Mouse (Mus musculus) lung, postnatal 0 days (tissue): ENCODE results near the gene Psap.

Source experiments
- CTCF ChIP-seq: IDR thresholded peaks from 2 replicates; pipeline ENCODE4 v1.5.1; 2016; ENCODE audit warnings: antibody characterized with exemption, mild to moderate bottlenecking
- EP300 ChIP-seq: IDR thresholded peaks from 2 replicates; pipeline ENCODE4 v1.6.1; 2016; ENCODE audit warnings: antibody characterized with exemption, mild to moderate bottlenecking, control low read depth

DNA sequence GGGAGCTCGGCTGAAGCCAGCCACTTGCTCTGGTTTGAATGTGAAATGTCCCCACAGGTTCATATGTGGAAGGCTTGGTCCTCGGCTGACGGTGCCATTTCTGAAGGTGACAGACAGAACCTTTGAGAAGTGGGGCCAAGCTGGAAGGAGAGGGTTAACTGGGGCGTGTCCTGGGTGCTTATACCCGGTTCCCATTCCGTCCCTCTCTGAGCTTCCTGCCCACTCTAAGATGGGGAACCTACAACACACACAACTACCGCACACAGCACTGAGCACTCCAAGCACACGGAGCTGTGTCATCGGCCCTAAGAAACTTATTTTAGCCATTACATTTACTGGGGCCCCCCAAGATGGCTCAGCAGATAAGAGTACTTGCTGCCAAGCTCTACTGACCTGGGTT is 64.1 kb downstream of the Psap start:
- TF ChIP-seq CTCF (no peak), EP300 (no peak)
